ENCODE assay signal across 12 mouse cellular contexts in genomic region chr2:72405621-72406555, GRCm38 (mm10).
"Had no signal": no experiment of that assay in that cellular context is flagged by ENCODE, and none has a peak within 500 bp of the region (broad histone marks: within the 10 kb centered on the region; RNA-seq: fewer than 3 reads in every experiment).

No protein-coding gene starts in this region.

- H3K9ac ChIP-seq: limb, embryonic 15.5 days; liver, embryonic 13.5 days; midbrain, embryonic 12.5 days had no signal

- H3K36me3 ChIP-seq: midbrain, embryonic 12.5 days had no signal

- H3K4me1 ChIP-seq: liver, embryonic 13.5 days had no signal

- H3K27ac ChIP-seq: kidney, postnatal 0 days; liver, embryonic 13.5 days; midbrain, embryonic 12.5 days had no signal

- ATAC-seq: midbrain, embryonic 16.5 days had no signal

- H3K27me3 ChIP-seq: limb, embryonic 15.5 days; liver, embryonic 13.5 days; midbrain, embryonic 12.5 days had no signal

- H3K4me2 ChIP-seq: limb, embryonic 15.5 days; liver, embryonic 13.5 days; midbrain, embryonic 12.5 days had no signal

- H3K9me3 ChIP-seq: limb, embryonic 15.5 days; liver, embryonic 13.5 days; midbrain, embryonic 12.5 days had no signal

- DNase-seq: kidney, adult 8-10 months; kidney, postnatal 36 days; layer of hippocampus, adult 9-11 months; layer of hippocampus, postnatal 36 days; liver, embryonic 13.5 days; lung, adult 18-20 months; right cerebral cortex, adult 18-20 months; right cerebral cortex, postnatal 25 days had no signal

- H3K4me3 ChIP-seq: limb, embryonic 15.5 days; liver, embryonic 13.5 days; midbrain, embryonic 12.5 days had no signal
